Mouse (Mus musculus) heart, embryonic 10.5 days (tissue): ENCODE data around the gene Arhgef7. TPM values are rescaled to one million over a fixed set of nuclear protein-coding genes. Genes with fewer than 3 reads are reported as not detected.
"Not testable (repeated sequence)": the region's sequence is repeated elsewhere in the genome, so short reads cannot be mapped to it uniquely, and the experiment has no call there.

Experiments
- DNase-seq: peaks from one replicate; pipeline ENCODE4 v3.0.0-alpha.2; 2017; ENCODE audit warnings: low spot score
- H3K27ac ChIP-seq: fragments of 300-500 bp; sonication (generic); 2 replicates; pipeline ENCODE4 v1.5.1; 2016; ENCODE audit warnings: mild to moderate bottlenecking
- H3K27me3 ChIP-seq: fragments of 300-500 bp; sonication (generic); 2 replicates; pipeline ENCODE4 v1.6.1; 2016; ENCODE audit warnings: mild to moderate bottlenecking; ENCODE audit not compliant: poor library complexity, insufficient read depth, severe bottlenecking
- H3K36me3 ChIP-seq: fragments of 300-500 bp; sonication (generic); 2 replicates; pipeline ENCODE4 v1.6.1; 2016; ENCODE audit warnings: mild to moderate bottlenecking, moderate library complexity
- H3K4me1 ChIP-seq: fragments of 300-500 bp; sonication (generic); 2 replicates; pipeline ENCODE4 v1.6.1; 2016; ENCODE audit warnings: mild to moderate bottlenecking
- H3K4me3 ChIP-seq: fragments of 300-500 bp; sonication (generic); 2 replicates; pipeline ENCODE4 v1.5.1; 2016; ENCODE audit warnings: mild to moderate bottlenecking, moderate library complexity
- H3K9me3 ChIP-seq: fragments of 300-500 bp; sonication (generic); 2 replicates; pipeline ENCODE4 v1.6.1; 2016; ENCODE audit warnings: mild to moderate bottlenecking, moderate library complexity
- WGBS: fragments of 180-500 bp; shearing (Covaris S2); methylation state at CpG from one replicate; pipeline ENCODE4 v1.1.7; 2016; 5-methylcytosine and 5-hydroxymethylcytosine counted together
- polyA plus RNA-seq: library from polyadenylated mRNA; unstranded; fragments of >200 nt; fragmentation: Nextera tagmentation; extraction: Ambion mirVana; gene quantifications from 2 replicates; pipeline ENCODE4 v1.2.1, GENCODE M21; 2016

The Arhgef7 gene
- polyA plus RNA-seq, 1 experiment from 2014 or later = 47.5 TPM

DNA sequence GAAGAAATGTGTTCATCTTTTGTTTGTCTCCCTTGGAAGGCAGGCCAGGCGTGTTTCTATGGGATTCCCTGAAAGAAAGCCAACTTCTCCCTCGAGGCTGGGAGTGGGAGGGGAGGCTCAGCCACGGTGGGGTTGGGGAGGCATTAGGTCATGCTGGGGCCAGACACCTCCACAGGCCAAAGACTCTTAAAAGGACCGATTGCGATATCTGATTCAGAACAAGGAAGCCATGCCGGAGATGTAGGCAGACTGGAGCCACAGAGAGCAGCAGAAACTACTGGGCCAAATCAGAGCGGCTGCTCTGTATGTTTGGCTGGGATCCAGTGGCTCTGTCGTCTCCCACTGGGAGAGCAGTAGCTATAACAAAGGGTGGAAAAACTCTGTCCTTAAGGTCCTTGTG, 114.0 kb downstream of the Arhgef7 start:
- Histone ChIP-seq H3K4me1 (peaks cover 27% of the 10 kb centered on the region), H3K4me3 (no peak overlapping the region), H3K27ac (0 out of 2 replicates have a peak overlapping the region, but pooled peaks have one; percentile 44), H3K36me3 (no peaks in the 10 kb centered on the region), H3K9me3 (no peaks in the 10 kb centered on the region), H3K27me3 (no peaks in the 10 kb centered on the region)
- DNase-seq = no peak
- 46% methylated on average over 8 of the region's 8 CpGs for WGBS

DNA sequence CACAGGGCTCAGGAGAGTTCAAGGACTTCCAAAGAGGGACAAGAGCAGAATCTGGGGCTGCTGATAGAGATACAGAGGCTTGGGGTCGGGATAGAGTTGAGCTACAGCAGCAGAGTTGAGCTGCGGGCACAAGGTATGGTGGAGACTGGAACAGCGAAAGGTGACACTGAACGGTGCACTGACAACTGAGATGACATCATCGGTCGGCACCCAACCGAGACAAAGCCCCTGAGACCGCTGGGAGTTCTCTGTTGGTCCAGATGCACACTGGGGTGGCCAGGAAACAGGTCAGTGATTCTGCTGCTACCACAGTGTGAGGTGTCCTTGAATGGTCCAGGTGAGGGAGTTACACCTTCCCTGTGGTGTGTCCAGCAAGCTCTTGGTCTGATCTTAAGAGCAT, 115.2 kb downstream of the Arhgef7 start:
- Histone ChIP-seq H3K27ac (no peak overlapping the region), H3K4me3 (no peak overlapping the region), H3K36me3 (no peaks in the 10 kb centered on the region), H3K9me3 (no peaks in the 10 kb centered on the region), H3K27me3 (no peaks in the 10 kb centered on the region), H3K4me1 (peaks cover 26% of the 10 kb centered on the region)
- 72% methylated on average over 8 of the region's 8 CpGs for WGBS
- no peak for DNase-seq

GRCm38 (mm10) chr8:11843677-11844315, 116.3 kb downstream of the Arhgef7 start:
- no peak overlapping the region for H3K27ac ChIP-seq
- no peaks in the 10 kb centered on the region for H3K36me3 ChIP-seq
- H3K27me3 ChIP-seq = no peaks in the 10 kb centered on the region
- H3K4me1 ChIP-seq = peaks cover 26% of the 10 kb centered on the region
- no peak overlapping the region for H3K4me3 ChIP-seq
- WGBS = 85% methylated on average over 13 of the region's 13 CpGs
- no peaks in the 10 kb centered on the region for H3K9me3 ChIP-seq
- no peak for DNase-seq

GRCm38 (mm10) chr8:11844316-11844685, 116.8 kb downstream of the Arhgef7 start:
- H3K36me3 ChIP-seq = no peaks in the 10 kb centered on the region
- no peak overlapping the region for H3K27ac ChIP-seq
- no peaks in the 10 kb centered on the region for H3K27me3 ChIP-seq
- WGBS = 85% methylated on average over 7 of the region's 7 CpGs
- no peaks in the 10 kb centered on the region for H3K9me3 ChIP-seq
- DNase-seq = no peak
- H3K4me3 ChIP-seq = no peak overlapping the region
- peaks cover 24% of the 10 kb centered on the region for H3K4me1 ChIP-seq

- H3K4me1 ChIP-seq = peaks cover 4% of the 10 kb centered on the region; the same call in 1 of the 2 replicates
- H3K27me3 ChIP-seq = no peaks in the 10 kb centered on the region
- WGBS = 81% methylated on average over 6 of the region's 6 CpGs
- no peak overlapping the region for H3K27ac ChIP-seq
- DNase-seq = no peak
- no peaks in the 10 kb centered on the region for H3K9me3 ChIP-seq
- H3K36me3 ChIP-seq = no peaks in the 10 kb centered on the region
- no peak overlapping the region for H3K4me3 ChIP-seq
Observed at GRCm38 (mm10) chr8:11846807-11847206, 119.3 kb downstream of the Arhgef7 start.

DNA sequence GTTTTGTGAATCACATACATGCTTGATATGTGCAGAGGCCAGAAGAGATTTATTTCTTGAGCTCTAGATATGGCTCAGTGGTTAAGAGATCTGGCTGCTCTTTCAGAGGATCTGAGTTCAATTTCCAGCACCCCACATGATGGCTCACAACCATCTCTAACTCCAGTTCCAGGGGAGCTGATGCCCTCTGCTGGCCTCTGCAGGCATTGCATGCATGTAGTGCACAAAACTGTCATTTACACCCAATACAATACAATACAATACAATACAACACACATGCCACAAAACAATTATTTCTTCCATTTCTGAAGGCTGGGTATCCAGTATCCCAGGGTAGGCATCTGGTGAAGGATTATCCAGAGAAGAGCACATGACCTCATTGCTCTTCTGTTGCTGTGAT, 140.3 kb downstream of the Arhgef7 start:
- no peak for DNase-seq
- Histone ChIP-seq H3K4me1 (no peaks in the 10 kb centered on the region), H3K4me3 (no peak overlapping the region), H3K27ac (no peak overlapping the region), H3K36me3 (no peaks in the 10 kb centered on the region), H3K9me3 (peaks cover 3% of the 10 kb centered on the region; the same call in 1 of the 2 replicates), H3K27me3 (no peaks in the 10 kb centered on the region)

DNA sequence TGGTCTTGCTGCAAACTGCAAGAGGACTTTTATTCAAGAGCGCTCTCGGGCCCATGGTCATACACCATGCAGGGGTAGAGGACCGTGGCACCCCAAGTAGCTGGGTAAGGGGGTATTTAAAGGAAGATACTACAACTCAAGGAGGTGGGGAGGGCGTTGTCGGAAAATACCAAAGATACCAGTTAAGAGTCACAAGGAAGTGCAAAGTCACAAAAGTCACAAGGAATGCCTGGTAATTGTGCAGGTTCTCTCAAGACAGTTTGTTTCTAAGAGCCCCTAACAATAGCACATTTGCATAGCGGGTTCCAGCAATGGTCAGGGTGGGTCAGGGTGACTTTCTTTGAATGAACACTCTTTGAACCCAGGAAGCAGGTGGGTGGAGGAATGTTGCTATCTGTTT, 146.7 kb downstream of the Arhgef7 start:
- WGBS = 83% methylated on average over 6 of the region's 6 CpGs
- H3K27ac ChIP-seq, DNase-seq: not testable (repeated sequence)

GRCm38 (mm10) chr8:11884646-11885045, 157.1 kb downstream of the Arhgef7 start:
- Histone ChIP-seq H3K4me1 (no peaks in the 10 kb centered on the region), H3K27ac (no peak overlapping the region), H3K4me3 (no peak overlapping the region), H3K36me3 (no peaks in the 10 kb centered on the region), H3K27me3 (peaks cover 9% of the 10 kb centered on the region; the same call in 1 of the 2 replicates), H3K9me3 (0 out of 2 replicates have a peak, but pooled peaks cover 4% of the 10 kb centered on the region)
- DNase-seq = no peak
- WGBS = 86% methylated on average over 3 of the region's 3 CpGs

More for the DNA sequence above, 146.7 kb downstream of the Arhgef7 start:
- H3K4me3 ChIP-seq, H3K4me1 ChIP-seq, H3K9me3 ChIP-seq, H3K27me3 ChIP-seq, H3K36me3 ChIP-seq: not testable (repeated sequence)

Other genes with a start within 250 kb of the Arhgef7 start
- gene Rab20, start 249.0 kb upstream of the Arhgef7 start, polyA plus RNA-seq = 11.2 and 21.9 TPM in 2 replicates
- gene Naxd, start 230.2 kb upstream of the Arhgef7 start, polyA plus RNA-seq = 86.1 and 92.1 TPM in 2 replicates
- gene Cars2, start 176.9 kb upstream of the Arhgef7 start, polyA plus RNA-seq = 24.5 and 27.9 TPM in 2 replicates
- 21.8 and 27.7 TPM in 2 replicates for gene Ing1, start 172.2 kb upstream of the Arhgef7 start, polyA plus RNA-seq
- gene Ankrd10, start 92.0 kb upstream of the Arhgef7 start, polyA plus RNA-seq = 69.4 and 91.2 TPM in 2 replicates
- gene 1700016D06Rik, start 26.7 kb upstream of the Arhgef7 start, polyA plus RNA-seq = not detected in 2 replicates
- not detected in 2 replicates for gene Tex29, start 112.8 kb downstream of the Arhgef7 start, polyA plus RNA-seq